Mouse (Mus musculus) lung, postnatal 0 days (tissue): Measurements from ENCODE around the gene Zfr. TPM values are rescaled to one million over a fixed set of nuclear protein-coding genes. Genes with fewer than 3 reads are reported as not detected.
"Not testable (repeated sequence)": the region's sequence is repeated elsewhere in the genome, so short reads cannot be mapped to it uniquely, and the experiment has no call there.

Experiments
- ATAC-seq: fragments of 200-750 bp; cut with Nextera tagmentation; 2 replicates; pipeline ENCODE4 v1.8.0; 2017; ENCODE audit warnings: moderate library complexity
- DNase-seq: peaks from one replicate; pipeline ENCODE4 v3.0.0-alpha.2; 2016; ENCODE audit warnings: low spot score
- H3K27ac ChIP-seq: fragments of 300-500 bp; sonication (generic); 2 replicates; pipeline ENCODE4 v1.5.1; 2014; ENCODE audit warnings: antibody characterized with exemption, mild to moderate bottlenecking, low read length, mixed read lengths
- H3K27me3 ChIP-seq: fragments of 300-500 bp; sonication (generic); replicated peaks from 2 replicates; pipeline ENCODE4 v1.6.1; 2014; ENCODE audit warnings: low read length, mixed read lengths; ENCODE audit not compliant: insufficient read depth
- H3K36me3 ChIP-seq: fragments of 300-500 bp; sonication (generic); 2 replicates; pipeline ENCODE4 v1.6.1; 2014; ENCODE audit warnings: low read length, mixed read lengths; ENCODE audit not compliant: insufficient read depth
- H3K4me1 ChIP-seq: fragments of 300-500 bp; sonication (generic); 2 replicates; pipeline ENCODE4 v1.6.1; 2014; ENCODE audit warnings: antibody characterized with exemption, low read depth, low read length, mixed read lengths; ENCODE audit not compliant: insufficient read depth
- H3K4me2 ChIP-seq: fragments of 300-500 bp; sonication (generic); replicated peaks from 2 replicates; pipeline ENCODE4 v1.6.1; 2014; ENCODE audit warnings: low read depth, mild to moderate bottlenecking, low read length, moderate library complexity, mixed read lengths
- H3K4me3 ChIP-seq: fragments of 300-500 bp; sonication (generic); 2 replicates; pipeline ENCODE4 v1.5.1; 2014; ENCODE audit warnings: low read depth, low read length
- H3K9ac ChIP-seq: fragments of 300-500 bp; sonication (generic); replicated peaks from 2 replicates; pipeline ENCODE4 v1.6.1; 2014; ENCODE audit warnings: low read depth, mild to moderate bottlenecking
- H3K9me3 ChIP-seq: fragments of 300-500 bp; sonication (generic); 2 replicates; pipeline ENCODE4 v1.6.1; 2016; ENCODE audit warnings: low read length, mixed read lengths
- CTCF ChIP-seq: IDR thresholded peaks from 2 replicates; pipeline ENCODE4 v1.5.1; 2016; ENCODE audit warnings: antibody characterized with exemption, mild to moderate bottlenecking
- EP300 ChIP-seq: IDR thresholded peaks from 2 replicates; pipeline ENCODE4 v1.6.1; 2016; ENCODE audit warnings: antibody characterized with exemption, mild to moderate bottlenecking, control low read depth
- WGBS: fragments of 180-500 bp; shearing (Covaris S2); extraction: QIAGEN DNeasy Blood & Tissue Kit; methylation state at CpG from one replicate; pipeline ENCODE4 v1.1.7; 2014; 5-methylcytosine and 5-hydroxymethylcytosine counted together
- polyA plus RNA-seq: library from polyadenylated mRNA; unstranded; fragments of >200 nt; fragmentation: Nextera tagmentation; extraction: Ambion mirVana; gene quantifications from 2 replicates; pipeline ENCODE4 v1.2.1, GENCODE M21; 2015

Gene Zfr
- polyA plus RNA-seq, 1 experiment from 2014 or later: 91.9 TPM

GRCm38 (mm10) chr15:12103763-12104162 lies 13.9 kb upstream of the Zfr start:
- Histone ChIP-seq H3K4me1 (no peaks in the 10 kb centered on the region), H3K27ac (no peak overlapping the region), H3K27me3 (no peaks in the 10 kb centered on the region), H3K4me2 (no peak overlapping the region), H3K9me3 (no peaks in the 10 kb centered on the region), H3K36me3 (no peaks in the 10 kb centered on the region), H3K4me3 (no peak overlapping the region), H3K9ac (no peak overlapping the region)
- ATAC-seq (no peak), DNase-seq (no peak)
- TF ChIP-seq CTCF (no peak), EP300 (no peak)
- WGBS: 34% methylated on average over 3 of the region's 3 CpGs

- H3K9me3 ChIP-seq: no peaks in the 10 kb centered on the region
- no peak overlapping the region for H3K4me3 ChIP-seq
- no peak overlapping the region for H3K4me2 ChIP-seq
- no peak for TF ChIP-seq EP300
- no peak for TF ChIP-seq CTCF
- no peaks in the 10 kb centered on the region for H3K36me3 ChIP-seq
- H3K27ac ChIP-seq: no peak overlapping the region
- no peaks in the 10 kb centered on the region for H3K4me1 ChIP-seq
- DNase-seq (no peak), ATAC-seq (no peak)
- 73% methylated on average over 2 of the region's 2 CpGs for WGBS
- no peak overlapping the region for H3K9ac ChIP-seq
- H3K27me3 ChIP-seq: no peaks in the 10 kb centered on the region
These were observed 12.8 kb upstream of the Zfr start for GRCm38 (mm10) chr15:12104827-12105226.

DNA sequence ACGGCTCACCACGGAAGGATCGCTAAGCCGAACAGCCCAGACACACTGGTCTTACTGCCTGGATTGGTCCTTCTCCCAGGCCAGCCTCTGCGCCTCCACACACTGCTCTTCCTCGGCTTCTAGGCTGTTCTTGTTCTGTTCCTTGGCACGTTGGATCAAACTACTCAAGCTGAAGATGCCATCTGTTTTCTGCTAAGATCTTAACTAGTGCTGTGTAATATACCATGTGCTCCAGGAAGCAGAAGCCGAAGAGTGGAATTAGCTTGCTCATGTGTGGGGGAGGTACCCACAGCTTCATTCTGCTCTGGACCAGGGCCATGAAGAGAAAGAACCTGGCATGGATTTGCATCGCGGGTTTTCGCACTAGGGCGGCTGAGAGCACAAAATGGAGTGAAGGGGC lies 11.2 kb upstream of the Zfr start:
- Histone ChIP-seq H3K27ac (no peak overlapping the region), H3K9ac (no peak overlapping the region), H3K4me3 (no peak overlapping the region), H3K27me3 (no peaks in the 10 kb centered on the region), H3K9me3 (no peaks in the 10 kb centered on the region), H3K4me2 (no peak overlapping the region), H3K36me3 (no peaks in the 10 kb centered on the region), H3K4me1 (no peaks in the 10 kb centered on the region)
- TF ChIP-seq EP300 (no peak), CTCF (no peak)
- no peak for DNase-seq
- 83% methylated on average over 12 of the region's 12 CpGs for WGBS
- no peak for ATAC-seq

DNA sequence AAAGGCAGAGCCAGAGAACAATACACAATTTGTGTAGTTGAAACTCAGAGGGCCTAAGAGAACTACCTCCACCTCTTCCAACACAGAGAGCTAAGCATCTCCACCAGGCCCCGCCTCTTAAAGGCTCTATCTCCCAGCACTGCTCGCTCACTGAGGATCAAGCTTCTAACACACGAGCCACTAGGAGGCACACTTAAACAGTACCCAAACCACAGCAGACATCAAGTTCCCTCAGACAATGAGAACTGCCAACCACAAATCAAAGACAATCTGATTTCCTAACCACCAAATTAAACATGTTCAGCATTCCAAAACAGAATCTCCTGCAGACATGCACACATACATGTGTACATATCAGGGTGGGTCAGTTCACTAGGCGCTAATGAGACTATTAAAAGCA lies 9.4 kb upstream of the Zfr start:
- H3K4me1 ChIP-seq: no peaks in the 10 kb centered on the region
- DNase-seq: peak; percentile 47
- no peak overlapping the region for H3K27ac ChIP-seq
- peak; percentile 57 for TF ChIP-seq CTCF
- TF ChIP-seq EP300: no peak
- WGBS: 64% methylated on average over 4 of the region's 4 CpGs
- H3K4me3 ChIP-seq: no peak overlapping the region
- H3K27me3 ChIP-seq: no peaks in the 10 kb centered on the region
- no peak overlapping the region for H3K4me2 ChIP-seq
- no peaks in the 10 kb centered on the region for H3K36me3 ChIP-seq
- H3K9ac ChIP-seq: no peak overlapping the region
- no peak for ATAC-seq
- no peaks in the 10 kb centered on the region for H3K9me3 ChIP-seq

DNA sequence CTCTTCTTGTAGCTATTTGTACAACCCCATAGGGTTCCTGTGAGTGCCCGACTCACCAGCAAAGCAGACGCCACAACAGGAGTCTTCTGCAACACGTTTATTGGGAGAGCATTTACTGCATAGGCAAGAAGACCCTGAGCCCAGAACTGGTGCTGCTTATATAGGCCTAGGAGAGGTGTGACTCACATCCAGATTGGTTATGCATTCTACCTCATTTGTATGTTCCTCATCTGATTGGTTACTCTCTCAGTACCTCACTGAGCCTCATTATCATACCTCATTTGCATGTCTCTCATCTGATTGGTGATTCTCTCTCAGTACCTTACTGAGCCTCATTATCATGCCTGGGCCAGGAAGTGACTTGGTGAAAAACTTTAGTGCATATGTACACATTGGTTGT lies 8.7 kb upstream of the Zfr start:
- not testable (repeated sequence) for H3K4me1 ChIP-seq, H3K27ac ChIP-seq, H3K9me3 ChIP-seq, H3K4me2 ChIP-seq, H3K36me3 ChIP-seq, DNase-seq, H3K27me3 ChIP-seq, H3K4me3 ChIP-seq, ATAC-seq, H3K9ac ChIP-seq
- WGBS: 85% methylated on average over 3 of the region's 3 CpGs

DNA sequence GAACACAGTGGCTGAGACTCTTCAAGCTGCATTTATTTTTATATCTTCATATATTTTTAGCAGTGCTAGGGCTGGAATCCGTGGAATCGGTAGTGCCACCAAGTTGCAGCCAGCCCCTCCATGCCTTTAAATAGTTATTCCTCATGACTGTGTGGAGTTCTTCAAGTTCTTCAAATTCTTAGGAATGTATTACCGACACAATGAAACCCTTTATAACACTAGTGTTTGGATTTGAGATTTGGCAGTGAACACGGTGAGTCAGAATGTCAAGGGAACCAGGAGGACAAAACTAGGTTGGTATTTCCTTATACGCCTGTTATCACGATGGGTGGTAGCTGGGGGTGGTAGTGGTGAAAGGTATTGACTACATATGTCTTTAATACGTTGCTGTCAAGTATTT lies 6.4 kb upstream of the Zfr start:
- ATAC-seq: peak; percentile 90
- TF ChIP-seq EP300 (peak; percentile 84), CTCF (no peak)
- Histone ChIP-seq H3K9ac (no peak overlapping the region), H3K27me3 (no peaks in the 10 kb centered on the region), H3K9me3 (no peaks in the 10 kb centered on the region), H3K4me3 (no peak overlapping the region), H3K4me2 (no peak overlapping the region), H3K36me3 (no peaks in the 10 kb centered on the region), H3K4me1 (no peaks in the 10 kb centered on the region), H3K27ac (peak overlapping the region; percentile 47; the same call in 1 of the 2 replicates)
- 37% methylated on average over 7 of the region's 7 CpGs for WGBS
- peak; percentile 92 for DNase-seq

DNA sequence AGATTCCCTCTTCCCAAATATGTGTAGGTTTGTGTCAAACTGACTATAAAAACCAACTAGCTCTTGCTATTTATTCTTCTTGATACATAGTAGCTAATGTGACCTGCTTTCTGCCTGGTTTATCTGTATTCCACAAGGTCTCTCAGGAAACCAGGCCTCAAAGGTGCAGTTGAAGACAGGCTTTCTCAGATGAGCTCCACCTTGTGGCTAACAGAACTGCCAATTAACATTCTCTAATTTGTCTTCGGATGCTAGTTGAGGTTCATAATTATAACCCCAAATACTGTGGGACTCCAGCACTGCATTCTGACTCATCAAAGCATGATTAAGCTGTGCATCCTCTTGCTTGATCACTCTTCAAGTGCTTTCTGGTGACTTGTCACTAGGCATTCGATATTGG lies 4.2 kb upstream of the Zfr start:
- DNase-seq (no peak), ATAC-seq (no peak)
- Histone ChIP-seq H3K9ac (no peak overlapping the region), H3K4me1 (no peaks in the 10 kb centered on the region), H3K4me3 (no peak overlapping the region), H3K27ac (no peak overlapping the region), H3K27me3 (no peaks in the 10 kb centered on the region), H3K4me2 (no peak overlapping the region), H3K36me3 (no peaks in the 10 kb centered on the region), H3K9me3 (no peaks in the 10 kb centered on the region)
- TF ChIP-seq CTCF: peak; percentile 47
- TF ChIP-seq EP300: no peak
- 73% methylated on average over 2 of the region's 2 CpGs for WGBS
